Mouse (Mus musculus) right cerebral cortex, postnatal 25 days (tissue): ENCODE data around the gene Egflam.
A peak's percentile ranks its signal among the peaks of the same experiment; 100 is the strongest.

Source experiments
- DNase-seq: peaks from one replicate; pipeline ENCODE4 v3.0.0; 2022

Gene Egflam

DNA sequence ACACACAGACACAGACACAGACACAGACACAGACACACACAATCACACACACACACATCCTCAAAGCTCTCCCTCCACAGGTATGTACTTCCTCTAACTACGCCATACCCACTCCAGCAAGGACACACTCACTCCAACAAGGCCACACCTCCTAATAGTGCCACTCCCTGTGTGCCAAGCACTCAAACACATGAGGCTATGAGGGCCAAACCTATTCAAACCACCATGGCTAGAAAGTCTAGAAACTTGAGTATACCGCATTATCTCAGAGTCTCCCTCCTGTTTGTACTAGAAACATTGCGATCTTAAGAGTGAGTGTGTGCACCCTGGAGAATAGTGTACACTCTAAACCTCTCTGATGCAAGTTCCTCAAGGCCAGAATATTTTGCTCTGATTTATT, 182.3 kb downstream of the Egflam start:
- no peak for DNase-seq

DNA sequence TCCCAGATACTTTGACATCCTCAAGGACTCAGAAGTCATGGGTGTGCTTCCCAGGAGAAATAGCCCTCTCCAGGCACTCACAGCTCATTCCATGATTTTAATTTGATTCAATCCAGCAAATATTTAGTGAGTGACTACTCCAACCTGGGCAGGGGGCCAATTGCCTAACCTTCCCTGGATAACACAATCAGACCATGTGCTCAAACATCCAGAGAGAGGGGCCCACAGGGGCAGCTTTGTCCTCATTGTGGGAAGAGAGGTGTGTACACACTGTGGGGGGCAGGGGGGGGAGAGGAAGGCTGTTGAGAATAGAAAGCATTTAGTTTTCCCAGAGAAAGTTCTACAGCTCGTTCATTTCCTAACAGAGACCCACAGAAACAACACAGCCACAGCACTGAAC, 184.5 kb downstream of the Egflam start:
- no peak for DNase-seq

DNA sequence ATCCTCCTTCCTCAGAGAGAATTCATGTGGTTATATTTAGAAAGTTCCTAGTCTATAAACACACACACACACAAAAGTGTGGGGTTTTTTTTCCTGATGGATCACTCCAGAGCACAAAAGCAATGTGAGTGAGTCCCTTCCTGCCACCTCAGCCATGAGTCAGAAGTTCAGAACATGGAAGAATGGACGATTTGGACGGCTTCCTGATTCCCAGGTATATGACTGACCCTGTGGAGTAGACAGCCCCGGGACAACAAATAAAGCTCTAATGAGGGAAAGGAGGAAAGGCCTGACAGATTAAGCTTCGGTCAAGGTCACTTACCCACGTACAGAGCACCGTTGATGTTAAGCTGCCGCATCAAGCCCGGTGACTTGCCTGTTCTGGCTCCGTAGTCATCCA, 190.0 kb downstream of the Egflam start:
- DNase-seq, result no peak

DNA sequence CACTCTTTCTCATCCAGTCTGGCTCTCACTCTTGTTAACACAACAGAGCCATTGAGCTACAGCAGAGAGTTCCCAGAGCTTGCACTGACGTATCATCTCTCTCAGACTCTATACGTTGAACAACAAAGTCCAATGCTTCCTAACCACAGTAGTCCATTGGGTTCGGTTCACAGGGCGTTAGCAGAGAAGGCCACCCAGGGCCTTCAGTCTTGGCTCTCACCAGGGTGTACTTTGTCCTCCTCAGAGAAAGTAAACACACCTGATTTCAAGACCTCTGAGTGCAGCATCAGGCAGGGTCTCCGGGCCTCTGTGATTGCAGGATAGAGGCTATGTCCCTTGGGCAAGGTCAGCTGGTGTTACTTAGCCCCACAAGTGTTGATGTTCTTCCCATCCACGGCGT, 190.9 kb downstream of the Egflam start:
- no peak for DNase-seq

DNA sequence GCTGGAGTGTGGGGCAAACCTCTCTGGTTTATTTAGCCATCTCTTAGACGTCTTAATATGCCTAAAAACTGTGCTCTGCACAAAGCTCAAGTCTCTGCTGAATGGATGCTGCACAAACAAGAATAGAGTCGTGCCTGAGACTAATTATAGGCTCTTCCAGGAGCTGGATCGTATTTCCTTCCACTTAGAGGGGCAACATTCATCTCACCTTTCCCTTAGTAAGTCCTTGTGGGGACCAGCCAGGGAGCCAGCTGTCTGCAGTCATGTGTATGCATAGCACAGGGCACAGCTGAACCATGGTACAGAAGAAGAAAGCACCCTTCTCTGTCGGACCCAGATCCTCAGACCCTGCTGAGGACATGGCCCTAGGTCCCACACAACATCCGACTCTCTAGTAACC, 192.1 kb downstream of the Egflam start:
- no peak for DNase-seq

DNA sequence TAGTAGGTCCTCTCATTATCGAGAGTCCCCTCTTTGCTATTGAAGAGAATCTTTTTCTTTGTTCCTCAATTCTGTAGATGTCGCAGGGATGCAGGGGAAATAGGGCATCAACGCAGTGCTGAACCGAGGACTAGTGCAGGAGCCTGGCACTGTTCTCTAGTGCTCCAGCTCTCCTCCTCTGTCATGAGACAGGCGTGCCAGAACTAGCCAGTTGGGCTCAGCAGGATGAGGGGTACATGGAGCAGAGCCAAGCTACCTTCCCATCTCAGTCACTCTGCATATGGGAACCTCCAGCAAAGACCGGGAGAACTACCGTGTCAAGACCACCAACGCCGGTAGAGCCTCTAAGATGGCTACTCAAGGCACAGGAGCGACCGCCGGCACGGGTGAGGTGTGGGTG, 193.3 kb downstream of the Egflam start:
- no peak for DNase-seq

DNA sequence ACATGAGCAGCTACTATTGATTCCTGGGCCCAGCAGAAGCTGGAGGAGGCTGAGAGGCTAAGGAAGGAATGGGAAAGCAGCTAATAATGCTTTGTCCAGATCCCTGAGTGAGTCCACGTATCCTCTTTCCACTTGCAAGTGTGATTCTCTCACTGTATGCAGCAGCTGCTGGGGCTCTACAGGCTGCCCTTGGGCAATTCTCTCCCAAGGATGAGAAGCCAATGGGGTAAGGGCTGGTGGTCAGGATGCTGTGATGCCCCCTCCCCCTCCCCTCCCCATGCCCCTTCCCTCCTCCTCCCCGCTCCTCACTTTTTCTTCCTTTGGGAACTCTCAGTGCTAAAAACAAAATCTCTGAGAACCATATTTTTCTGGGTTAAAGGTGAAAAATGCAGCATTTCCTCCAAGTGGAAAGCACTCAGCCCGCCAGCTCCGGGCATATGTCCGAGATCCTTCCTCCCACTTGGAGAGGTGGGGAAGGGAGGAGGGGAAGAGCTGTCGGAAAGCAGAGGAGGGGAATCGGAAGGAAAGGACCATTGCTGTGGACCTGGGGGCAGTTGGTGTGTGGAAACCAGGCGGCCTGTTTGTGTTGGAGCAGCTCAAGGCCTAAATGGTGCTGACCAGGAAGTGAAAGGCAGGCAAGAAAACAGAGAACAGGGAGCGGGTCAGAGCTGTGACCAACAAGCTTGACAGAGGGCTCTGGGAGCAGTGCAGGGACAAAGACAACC, 194.4 kb downstream of the Egflam start:
- no peak for DNase-seq

DNA sequence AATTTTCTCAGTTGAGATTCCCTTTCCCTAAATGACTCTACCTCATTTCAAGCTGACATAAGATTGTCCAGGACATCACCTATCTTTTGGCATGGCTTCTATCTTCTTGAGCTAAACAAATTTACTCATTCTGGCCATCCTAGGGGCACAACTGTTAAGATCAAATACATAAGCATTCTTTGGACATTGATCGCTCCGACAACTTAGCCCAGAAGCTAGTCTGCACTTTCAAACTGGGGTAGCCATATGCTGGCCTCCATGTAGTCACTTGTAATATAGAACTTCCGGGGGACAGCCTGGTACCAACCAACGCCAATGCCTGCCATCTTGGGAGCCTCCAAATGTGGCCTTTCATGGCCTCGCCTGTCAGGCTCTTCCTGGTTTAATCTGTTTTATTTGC, 195.2 kb downstream of the Egflam start:
- no peak for DNase-seq

DNA sequence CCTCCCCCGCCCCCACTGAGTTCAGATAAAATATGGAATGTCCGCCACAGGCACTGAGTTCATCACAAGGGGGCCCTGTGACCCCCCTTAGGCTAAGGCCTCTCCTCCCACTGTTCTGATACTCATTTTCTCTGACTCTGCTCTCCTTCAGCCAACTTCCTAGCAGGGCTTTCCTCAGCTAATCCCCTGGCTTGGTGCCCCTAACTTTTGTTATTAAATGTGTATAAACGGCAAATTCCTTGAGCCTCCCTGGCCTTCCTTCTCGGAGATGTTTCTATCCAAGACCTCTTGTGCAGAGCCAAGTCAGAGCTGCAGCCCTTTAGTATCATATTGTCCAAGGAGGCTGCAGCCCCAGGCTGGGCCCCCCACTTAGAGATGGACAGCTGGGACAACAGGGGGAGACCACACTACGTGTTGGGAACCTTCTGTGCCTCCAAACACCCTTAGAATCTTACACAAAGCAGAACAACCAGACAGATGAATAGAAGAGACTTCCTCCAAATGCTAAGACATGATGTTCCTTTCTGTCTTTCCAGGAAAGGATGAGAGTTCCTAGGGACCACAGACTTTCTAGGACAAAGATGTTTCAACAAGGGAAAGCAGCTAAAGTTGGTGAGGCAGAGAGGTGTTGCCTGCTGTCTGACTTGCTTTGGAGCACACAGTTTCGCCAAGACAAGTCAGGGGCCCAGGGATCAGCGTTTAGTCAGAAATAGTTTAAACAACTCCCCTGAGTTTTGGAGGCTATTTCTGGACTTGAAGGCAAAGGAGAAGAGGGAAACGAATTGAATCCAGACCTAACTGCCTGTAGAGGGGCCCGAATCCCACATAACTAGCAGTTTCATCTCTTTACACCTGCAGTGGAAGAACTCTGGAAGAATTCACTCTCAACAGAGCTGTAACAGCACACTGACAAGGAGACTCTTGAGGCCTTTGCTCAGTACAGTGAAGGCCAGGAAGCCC, 196.5 kb downstream of the Egflam start:
- no peak for DNase-seq

DNA sequence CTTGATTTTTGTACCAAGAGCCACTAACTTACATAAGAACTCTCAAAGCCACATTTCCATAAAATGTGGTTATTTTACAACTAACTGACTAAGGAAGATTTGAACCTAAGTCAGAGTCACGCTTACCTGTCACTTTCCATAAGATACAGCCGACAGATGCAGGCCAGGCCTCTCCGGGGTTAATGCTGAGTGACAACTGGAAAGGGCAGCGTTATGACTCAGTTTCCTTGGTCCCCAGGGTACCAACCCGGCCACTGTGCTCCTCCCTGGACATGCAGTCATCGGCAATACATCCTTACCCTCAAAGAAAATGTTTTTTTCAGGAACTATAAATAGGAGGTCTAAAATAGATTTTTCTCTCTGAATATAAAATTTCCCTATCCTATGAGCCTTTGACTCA, 197.9 kb downstream of the Egflam start:
- no peak for DNase-seq

DNA sequence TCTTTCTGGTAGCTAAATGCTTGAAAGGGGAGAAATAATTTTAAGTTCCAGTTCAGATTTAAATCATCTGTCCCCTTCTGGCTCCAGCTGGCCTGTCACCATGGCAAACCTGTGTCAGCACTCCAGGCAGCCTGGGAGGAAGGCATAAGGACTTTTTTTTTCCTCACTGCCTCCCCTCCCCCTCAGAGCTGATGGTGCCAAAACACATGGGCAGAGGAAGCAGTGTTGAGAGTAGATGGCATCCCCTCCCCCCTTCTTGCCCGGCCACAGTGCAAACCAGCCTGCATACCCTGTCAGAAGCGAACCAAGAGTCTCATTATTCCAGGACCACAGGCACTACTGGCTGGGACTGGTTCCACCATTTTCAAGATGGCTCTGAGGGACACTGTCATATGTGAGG, 199.4 kb downstream of the Egflam start:
- DNase-seq, result no peak

DNA sequence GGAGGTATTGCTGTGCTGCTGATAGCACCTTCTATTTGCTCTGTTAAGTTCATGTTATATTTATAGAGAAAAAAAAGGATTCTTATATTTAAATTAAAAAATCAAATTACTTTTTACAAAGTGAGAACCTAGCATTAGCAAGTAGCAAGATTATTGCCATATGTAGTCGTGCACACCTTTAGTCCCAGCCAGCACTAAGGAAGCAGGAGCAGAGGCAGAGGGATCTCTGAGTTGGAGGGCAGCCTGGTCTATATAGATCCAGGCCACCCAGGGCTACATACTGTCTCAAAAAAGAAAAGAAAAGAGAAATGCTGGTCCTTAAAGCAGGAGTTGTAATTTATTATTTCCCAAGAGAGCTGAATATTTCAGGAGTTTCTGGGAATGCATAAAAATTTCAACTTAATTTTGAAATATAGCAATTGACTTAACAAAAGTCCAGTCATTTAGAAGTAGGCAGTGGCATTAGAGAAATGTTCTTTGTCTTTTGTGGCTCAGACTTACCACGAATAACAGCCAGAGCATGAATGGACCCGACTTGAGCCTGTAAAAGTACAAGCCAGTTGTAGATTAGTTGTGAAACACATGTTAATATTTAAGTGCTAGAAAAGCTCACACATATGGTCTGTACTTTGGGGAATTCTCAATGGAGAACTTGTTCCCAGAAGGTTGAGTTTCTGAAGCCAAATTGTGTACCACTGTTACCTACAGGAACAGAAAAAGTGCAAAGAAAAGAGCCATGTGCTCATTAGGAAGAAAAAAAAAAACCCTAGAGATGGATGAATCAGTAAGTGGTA, 200.3 kb downstream of the Egflam start:
- no peak for DNase-seq

DNA sequence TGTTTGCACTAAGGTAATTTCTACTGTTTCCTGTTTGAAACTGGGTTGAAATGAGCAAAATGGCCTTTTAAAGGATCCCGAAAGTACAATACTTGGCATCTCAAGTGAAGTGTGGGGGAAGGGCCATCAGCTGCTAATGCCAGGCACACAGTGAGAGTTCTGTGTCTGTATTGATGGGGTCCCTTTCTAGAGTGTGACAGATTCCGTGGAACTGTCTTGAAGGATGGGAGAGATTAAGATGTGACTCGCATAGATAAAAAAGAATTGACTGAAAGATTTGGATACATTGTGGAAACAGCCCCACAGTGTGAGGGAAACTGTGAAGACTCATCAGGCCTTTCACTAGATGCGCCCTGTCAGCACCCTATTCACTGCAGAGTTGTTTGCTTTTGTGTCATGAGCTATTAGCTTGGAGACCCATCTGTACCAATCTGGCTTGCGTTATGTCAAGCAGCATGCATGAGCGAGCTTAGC, 203.4 kb downstream of the Egflam start:
- no peak for DNase-seq

DNA sequence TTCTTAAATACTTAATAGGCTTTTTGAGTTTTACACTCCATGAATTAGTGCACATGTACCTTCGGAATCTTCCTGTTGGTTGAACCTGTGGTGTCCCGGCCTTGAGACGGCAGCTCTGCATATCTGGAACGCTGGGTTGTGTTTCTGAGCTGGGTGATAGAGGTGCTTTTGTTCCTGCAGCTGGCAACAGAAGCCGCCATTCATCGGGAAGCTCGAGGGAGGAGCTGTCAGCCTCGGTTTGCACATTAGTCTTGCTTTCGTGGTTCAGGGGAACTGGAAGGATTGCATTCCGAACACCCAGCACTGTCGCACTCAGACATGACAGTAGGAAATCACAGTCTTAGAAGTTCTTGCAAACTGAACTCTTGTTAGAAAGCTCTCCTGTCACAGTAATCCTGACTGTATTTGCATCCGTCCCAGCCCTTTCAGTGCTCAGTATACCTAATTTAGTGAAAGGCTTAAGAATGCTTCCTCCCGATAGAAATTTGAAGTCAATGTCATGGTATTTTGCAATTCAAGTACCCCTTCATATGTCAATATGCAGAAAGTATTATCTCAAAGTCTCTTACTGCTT, 204.0 kb downstream of the Egflam start:
- DNase-seq, result peak; percentile 19

DNA sequence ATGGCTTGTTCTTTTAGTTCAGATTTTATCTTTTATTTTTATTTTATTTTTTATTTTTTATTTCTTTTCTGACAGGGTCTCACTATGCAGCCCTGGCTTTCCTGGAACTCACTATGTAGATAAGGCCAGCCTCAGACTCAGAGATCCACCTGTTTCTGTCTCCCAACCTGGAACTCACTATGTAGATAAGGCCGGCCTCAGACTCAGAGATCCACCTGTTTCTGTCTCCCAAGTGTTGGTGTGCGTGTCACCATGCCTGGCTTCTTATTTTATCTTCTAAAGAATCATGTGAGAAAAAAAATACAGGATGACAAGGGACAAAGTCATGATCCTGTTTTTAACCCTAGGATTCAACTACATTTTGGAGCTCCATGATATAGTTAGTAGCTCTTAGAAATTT, 205.6 kb downstream of the Egflam start:
- no peak for DNase-seq

DNA sequence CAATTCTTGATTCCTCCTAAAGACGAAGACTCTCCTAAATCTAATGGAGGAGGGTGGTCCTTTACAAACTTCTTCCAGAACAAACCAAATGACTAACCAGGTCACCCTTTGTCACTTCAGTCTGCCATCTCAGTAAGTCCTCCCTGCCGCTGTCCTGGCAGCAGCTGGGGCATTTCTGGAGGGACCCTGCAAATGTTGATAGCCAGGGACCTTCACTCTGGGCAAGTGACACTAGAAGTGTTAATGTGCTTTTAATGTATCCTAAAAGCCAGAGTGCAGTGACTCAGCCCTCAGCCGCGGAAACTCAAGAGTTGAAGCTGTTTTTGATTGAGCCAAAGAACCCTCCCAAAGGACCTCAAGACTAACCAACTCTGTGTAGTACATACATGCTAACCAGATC, 207.1 kb downstream of the Egflam start:
- no peak for DNase-seq

DNA sequence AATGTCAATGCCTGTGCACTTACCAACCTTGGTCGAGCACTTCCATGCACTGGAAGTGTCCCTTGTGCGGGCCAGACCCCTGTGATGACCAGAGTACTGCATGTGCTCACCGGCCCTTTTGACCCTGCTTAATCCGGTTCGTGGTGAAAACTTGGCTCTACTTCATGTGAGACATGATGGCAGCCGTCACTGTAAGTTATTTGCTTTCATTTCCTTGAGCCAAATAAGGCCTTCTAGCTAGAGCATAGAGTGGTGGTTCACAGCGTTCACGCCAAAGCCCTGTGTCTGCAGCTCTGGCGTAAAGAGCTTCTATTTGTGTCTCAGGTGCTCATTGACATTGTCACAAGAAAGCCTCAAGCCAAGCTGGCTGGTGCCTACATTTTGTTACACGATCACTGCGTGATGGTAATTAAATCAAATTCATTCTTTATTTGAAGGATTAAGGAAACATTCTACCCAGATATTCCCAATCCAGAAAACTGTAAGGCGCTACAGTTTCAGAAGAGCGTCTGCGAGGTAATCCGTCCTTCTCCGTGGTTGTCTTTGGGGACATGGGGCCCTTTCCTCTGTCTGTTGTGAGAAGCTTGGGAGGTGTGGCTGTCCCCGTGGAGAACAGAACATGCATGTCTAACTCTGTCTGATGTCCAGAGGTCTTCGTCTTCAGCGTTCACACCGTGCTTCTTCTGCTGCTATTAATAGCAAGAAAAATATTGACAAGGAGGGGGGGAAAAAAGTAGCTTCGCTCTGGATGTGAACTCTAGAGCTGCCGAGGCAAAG, 208.3 kb downstream of the Egflam start:
- no peak for DNase-seq

DNA sequence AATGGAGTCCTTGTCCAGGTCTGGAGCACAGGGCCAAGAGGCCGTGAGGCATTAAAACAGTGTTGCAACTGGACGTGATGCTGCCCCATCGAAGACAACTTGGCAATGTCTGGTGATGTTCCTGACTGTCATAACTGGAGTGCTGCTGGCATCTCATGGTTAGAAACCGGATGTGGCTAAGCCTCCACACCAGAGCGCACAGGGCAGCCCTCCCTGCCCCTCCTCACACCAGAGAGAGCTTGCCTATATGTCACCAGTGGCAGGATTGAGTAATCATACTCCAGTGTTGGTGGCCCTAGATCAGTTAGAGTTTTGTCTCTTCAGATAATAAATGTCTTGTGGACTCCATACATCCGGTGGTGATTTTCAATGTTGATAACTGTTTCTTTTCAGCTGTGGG, 210.5 kb downstream of the Egflam start:
- DNase-seq, result no peak

DNA sequence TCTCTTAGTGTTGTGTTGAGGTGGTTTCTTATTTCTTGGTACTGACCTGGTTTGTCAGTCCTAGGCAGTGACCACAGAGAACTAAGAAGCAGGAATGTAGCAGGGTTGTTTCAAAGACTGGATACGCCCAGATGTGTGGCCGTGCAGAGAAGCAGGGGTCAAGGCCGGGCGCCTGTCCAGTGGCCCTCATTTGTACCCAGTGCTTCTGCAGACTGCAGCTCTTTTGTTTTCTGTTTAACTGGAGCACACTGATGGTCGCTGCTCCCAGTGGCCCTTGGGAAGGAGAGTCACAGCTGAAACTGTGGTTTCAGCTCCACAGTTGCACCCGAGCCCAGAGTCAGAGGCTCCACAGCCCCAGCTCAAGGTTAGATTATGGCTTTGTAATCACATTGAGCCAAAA, 217.6 kb downstream of the Egflam start:
- no peak for DNase-seq

DNA sequence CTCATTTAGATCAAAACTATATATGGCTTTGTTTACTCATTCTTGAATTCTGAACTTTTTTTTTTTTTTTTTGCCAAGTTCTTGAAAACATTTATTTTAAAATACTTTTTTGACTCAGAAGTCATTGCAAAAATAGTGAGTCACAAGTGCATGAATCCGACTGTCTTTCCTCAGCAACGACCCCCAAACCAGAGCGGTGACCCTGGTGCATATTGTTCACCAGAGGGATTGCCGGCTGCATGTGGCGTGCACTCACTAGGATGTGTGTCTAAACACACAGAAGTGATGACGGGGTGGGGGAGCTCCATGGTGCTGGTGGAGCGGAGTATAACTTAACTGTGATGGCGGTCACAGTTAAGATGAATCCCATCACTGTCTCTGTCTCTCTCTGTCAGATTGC, 224.4 kb downstream of the Egflam start:
- no peak for DNase-seq

DNA sequence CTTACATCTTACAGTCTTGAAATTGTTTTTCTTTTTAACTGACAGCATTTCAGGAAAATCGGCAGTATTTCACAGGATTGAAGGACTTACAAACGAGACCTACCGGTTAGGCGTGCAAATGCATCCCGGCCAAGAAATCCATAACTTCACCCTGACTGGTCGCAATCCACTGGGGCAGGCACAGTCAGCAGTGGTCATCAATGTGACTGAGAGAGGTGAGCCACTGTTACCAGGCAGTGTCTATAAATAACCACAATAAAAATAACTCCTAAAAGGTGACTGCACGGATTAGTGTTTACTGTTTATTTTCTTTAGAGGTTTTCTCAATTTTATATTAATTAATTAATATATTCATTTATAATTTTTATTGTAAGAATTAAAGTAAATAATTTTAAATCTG, 224.8 kb downstream of the Egflam start:
- no peak for DNase-seq

DNA sequence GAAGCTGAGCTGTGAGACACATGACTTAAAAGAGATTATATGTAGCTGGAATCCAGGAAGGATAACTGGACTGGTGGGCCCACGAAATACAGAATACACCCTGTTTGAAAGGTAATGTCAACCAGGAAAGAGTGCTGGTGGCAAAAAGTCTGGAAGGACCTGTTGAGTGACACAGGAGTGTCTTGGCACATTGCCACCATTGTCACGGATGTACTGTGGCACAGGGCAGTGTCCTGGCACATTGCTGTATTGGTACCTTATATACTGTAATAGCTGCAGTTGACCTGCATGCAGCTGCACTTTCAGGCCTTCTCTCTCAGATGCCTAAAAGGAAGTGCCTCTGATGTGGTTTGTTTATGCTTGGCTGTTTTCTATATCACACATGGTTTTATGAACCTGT, 225.3 kb downstream of the Egflam start:
- no peak for DNase-seq
